Mouse (Mus musculus): ENCODE results near the gene Art4. TPM values are rescaled to one million over a fixed set of nuclear protein-coding genes. Genes with fewer than 3 reads are reported as not detected.

The Art4 gene
- polyA plus RNA-seq, 1 experiment = 0.11 TPM

DNA sequence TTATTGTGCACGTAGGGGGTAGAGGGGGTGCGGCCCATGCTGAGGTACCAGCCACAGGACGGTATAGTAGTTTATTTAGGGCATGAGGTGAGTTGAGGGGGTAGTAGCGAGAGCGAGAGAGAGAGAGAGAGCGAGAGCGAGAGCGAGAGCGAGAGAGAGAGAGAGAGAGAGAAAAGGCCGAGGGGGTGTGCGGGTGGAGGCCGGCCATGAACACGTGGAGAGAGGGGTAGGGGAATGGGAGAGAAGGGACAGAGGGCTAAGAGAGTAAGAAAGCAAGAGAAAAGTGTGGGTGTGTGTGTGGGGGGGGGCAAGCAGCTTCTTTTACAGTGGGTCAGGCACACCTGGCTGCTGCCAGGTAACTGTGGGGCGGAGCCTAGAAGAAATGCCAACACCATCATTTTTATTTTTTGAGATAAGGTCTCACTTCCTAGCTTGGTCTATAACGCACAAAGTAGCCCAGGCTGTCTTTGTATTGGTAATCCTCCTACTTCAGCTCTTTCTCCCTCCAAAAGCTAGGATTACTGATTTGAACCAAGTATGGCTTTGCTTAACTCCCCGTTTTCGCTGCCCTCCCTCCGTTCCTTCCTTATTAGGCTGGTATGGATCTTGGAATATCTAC is 50.0 kb downstream of the Art4 start:
- peaks cover 25% of the 10 kb centered on the region; the same call in 1 of the 2 replicates for H3K4me1 ChIP-seq (ENCODE audit: control insufficient read depth, insufficient read depth, insufficient read length, low read length)
- WGBS = 33% methylated on average over 18 of the region's 18 CpGs
- H3K4me3 ChIP-seq (ENCODE audit: low read depth, low read length) = peak overlapping the region; percentile 56
- H3K36me3 ChIP-seq (ENCODE audit: control insufficient read depth, insufficient read depth, low read length) = peaks cover 3% of the 10 kb centered on the region
- TF ChIP-seq POLR2A (IDR thresholded peaks at IDR 0.05; ENCODE audit: low read depth, low read length) = no peak
- no peak for TF ChIP-seq CTCF (IDR thresholded peaks at IDR 0.05; ENCODE audit: extremely low read depth, insufficient read length, insufficient replicate concordance, low read depth, low read length)
- H3K27ac ChIP-seq (ENCODE audit: insufficient read depth, low read depth, low read length) = peak overlapping the region; percentile 96
- H3K27me3 ChIP-seq (ENCODE audit: control insufficient read depth, insufficient read depth, low read length) = no peaks in the 10 kb centered on the region

DNA sequence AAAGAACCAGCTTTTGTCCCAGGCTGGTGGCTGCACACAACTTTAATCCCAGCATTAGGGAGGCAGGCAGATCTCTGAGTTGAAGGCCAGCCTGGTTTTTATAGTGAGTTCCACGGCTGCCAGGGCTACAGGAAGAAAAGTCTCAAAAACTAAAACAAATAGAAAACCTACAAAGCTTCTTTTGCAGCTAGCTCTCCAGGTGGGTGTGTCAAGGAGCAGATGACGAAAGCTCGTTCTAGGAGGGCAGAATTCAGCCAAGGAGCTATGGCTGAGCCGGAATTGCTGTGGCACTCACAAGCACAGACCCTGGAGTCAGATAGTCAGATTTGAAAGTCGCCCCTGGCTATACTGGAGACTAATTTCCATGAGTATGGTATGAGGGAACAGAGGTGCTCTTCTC is 50.7 kb downstream of the Art4 start:
- no peaks in the 10 kb centered on the region for H3K27me3 ChIP-seq (ENCODE audit: control insufficient read depth, insufficient read depth, low read length)
- H3K4me3 ChIP-seq (ENCODE audit: low read depth, low read length) = no peak overlapping the region
- peaks cover 3% of the 10 kb centered on the region for H3K36me3 ChIP-seq (ENCODE audit: control insufficient read depth, insufficient read depth, low read length)
- TF ChIP-seq POLR2A (IDR thresholded peaks at IDR 0.05; ENCODE audit: low read depth, low read length) (no peak), CTCF (IDR thresholded peaks at IDR 0.05; ENCODE audit: extremely low read depth, insufficient read length, insufficient replicate concordance, low read depth, low read length) (no peak)
- WGBS = 27% methylated on average over 5 of the region's 5 CpGs
- H3K4me1 ChIP-seq (ENCODE audit: control insufficient read depth, insufficient read depth, insufficient read length, low read length) = peaks cover 20% of the 10 kb centered on the region; the same call in 1 of the 2 replicates
- H3K27ac ChIP-seq (ENCODE audit: insufficient read depth, low read depth, low read length) = peak overlapping the region; percentile 96

DNA sequence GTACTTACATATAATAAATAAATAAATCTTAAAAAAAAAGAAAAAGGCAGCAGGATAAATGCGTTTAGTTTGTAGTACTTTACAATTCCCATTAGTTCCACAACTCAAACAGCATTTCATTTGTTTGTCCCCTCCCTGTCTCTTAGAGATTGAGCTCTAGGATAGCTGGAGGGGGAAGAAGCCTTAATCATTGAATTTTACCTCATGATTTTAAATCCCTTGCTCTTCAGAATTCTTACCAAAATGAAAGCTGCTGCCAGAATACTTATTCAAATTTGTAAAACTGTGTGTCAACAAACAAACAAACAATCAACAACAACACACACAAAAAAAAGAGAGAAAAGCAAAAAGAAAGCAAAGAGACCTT is 52.1 kb downstream of the Art4 start:
- TF ChIP-seq POLR2A (IDR thresholded peaks at IDR 0.05; ENCODE audit: low read depth, low read length) (no peak), CTCF (IDR thresholded peaks at IDR 0.05; ENCODE audit: extremely low read depth, insufficient read length, insufficient replicate concordance, low read depth, low read length) (no peak)
- Histone ChIP-seq H3K36me3 (ENCODE audit: control insufficient read depth, insufficient read depth, low read length) (peaks cover 2% of the 10 kb centered on the region), H3K4me3 (ENCODE audit: low read depth, low read length) (no peak overlapping the region)

DNA sequence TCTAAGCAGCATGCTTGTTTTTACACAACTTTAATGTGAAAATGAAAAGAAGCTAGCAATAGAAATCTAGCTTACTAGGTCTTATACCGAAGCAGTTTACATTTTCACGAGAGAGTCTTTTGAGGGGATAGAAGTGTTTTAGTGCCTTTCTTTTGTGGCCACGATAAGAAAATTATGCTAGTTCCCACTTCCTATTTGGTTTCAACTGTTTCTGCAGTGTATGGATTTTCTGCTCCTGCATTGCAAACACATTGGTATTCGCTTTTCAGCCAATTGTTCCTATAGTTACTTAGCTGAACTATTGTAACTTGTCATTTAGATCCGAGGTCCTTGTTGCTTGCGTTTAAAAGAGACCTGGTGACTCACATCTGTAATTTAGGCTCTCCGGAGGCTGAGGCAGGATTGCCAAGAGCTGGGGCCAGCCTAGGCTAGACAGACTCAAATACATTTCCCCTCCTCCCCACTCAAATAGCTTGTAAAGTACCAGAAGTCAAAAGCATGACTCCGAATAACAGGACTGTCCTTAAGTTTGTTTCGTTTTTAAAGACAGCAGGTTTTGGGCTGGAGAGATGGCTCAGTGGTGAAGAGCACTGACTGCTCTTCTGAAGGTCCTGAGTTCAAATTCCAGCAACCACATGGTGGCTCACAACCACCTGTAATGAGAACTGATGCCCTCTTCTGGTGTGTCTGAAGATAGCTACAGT is 52.7 kb downstream of the Art4 start:
- WGBS = 5% methylated on average over 9 of the region's 9 CpGs
- peaks cover 10% of the 10 kb centered on the region; the same call in 1 of the 2 replicates for H3K4me1 ChIP-seq (ENCODE audit: control insufficient read depth, insufficient read depth, insufficient read length, low read length)
- no peak overlapping the region; the same call in 1 of the 2 replicates for H3K4me3 ChIP-seq (ENCODE audit: low read depth, low read length)
- no peaks in the 10 kb centered on the region for H3K27me3 ChIP-seq (ENCODE audit: control insufficient read depth, insufficient read depth, low read length)
- H3K27ac ChIP-seq (ENCODE audit: insufficient read depth, low read depth, low read length) = peak overlapping the region; percentile 80
- H3K36me3 ChIP-seq (ENCODE audit: control insufficient read depth, insufficient read depth, low read length) = no peaks in the 10 kb centered on the region
- TF ChIP-seq CTCF (IDR thresholded peaks at IDR 0.05; ENCODE audit: extremely low read depth, insufficient read length, insufficient replicate concordance, low read depth, low read length) (no peak), POLR2A (IDR thresholded peaks at IDR 0.05; ENCODE audit: low read depth, low read length) (no peak)

More for the DNA sequence above, 52.1 kb downstream of the Art4 start:
- no peaks in the 10 kb centered on the region for H3K27me3 ChIP-seq (ENCODE audit: control insufficient read depth, insufficient read depth, low read length)
- peaks cover 15% of the 10 kb centered on the region; the same call in 1 of the 2 replicates for H3K4me1 ChIP-seq (ENCODE audit: control insufficient read depth, insufficient read depth, insufficient read length, low read length)
- no peak overlapping the region for H3K27ac ChIP-seq (ENCODE audit: insufficient read depth, low read depth, low read length)
- 28% methylated on average over 1 of the region's 1 CpGs for WGBS

DNA sequence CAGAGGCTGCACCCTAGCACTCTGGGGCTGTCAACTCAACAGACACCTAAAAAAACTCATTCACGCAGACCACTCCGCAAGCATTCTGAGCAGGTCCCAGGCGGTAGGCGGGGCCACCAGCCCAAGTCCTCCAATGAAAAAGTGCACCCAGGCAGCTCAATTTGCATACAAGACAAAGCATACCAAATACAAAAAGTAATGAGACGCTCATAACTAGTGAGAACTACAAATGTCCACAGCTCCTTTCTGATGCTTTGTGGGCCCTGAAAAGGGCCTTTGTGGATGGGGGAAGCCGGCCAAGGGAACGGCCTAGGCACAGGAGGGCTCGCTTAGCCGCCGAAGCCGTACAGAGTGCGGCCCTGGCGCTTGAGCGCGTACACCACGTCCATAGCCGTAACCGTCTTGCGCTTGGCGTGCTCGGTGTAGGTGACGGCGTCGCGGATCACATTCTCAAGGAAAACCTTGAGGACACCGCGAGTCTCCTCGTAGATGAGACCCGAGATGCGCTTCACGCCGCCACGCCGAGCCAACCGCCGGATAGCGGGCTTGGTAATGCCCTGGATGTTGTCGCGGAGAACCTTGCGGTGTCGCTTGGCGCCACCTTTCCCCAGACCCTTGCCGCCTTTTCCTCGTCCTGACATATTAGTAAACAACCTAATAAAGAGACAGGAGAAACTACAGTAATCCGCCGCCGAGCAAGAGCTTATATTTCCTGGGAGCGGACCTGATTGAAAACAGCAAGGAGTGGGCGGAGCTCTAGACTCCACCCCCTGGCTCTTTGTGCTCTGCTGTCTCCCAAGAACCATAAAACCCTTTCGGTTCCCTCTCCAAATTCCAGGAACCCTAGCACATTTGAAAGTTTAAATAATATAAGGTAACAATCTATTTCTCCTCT is 53.5 kb downstream of the Art4 start, which contains the start of gene Hist4h4:
TSS of gene Hist4h4 (minus strand) at position 677 of the 895 bp plus-strand sequence.
- Histone ChIP-seq H3K4me3 (ENCODE audit: low read depth, low read length) (peak within 1 kb of the TSS; percentile 67), H3K36me3 (ENCODE audit: control insufficient read depth, insufficient read depth, low read length) (no peaks in the 10 kb centered on the region), H3K27me3 (ENCODE audit: control insufficient read depth, insufficient read depth, low read length) (no peaks in the 10 kb centered on the region), H3K27ac (ENCODE audit: insufficient read depth, low read depth, low read length) (peak within 1 kb of the TSS; percentile 99), H3K4me1 (ENCODE audit: control insufficient read depth, insufficient read depth, insufficient read length, low read length) (peaks cover 6% of the 10 kb centered on the region; the same call in 1 of the 2 replicates)
- WGBS = under 1% methylated on average over 50 of the region's 50 CpGs
- TF ChIP-seq POLR2A (IDR thresholded peaks at IDR 0.05; ENCODE audit: low read depth, low read length) = peak; percentile 95
- TF ChIP-seq CTCF (IDR thresholded peaks at IDR 0.05; ENCODE audit: extremely low read depth, insufficient read length, insufficient replicate concordance, low read depth, low read length) = peak; percentile 6; the same call in 1 of the 2 replicates

DNA sequence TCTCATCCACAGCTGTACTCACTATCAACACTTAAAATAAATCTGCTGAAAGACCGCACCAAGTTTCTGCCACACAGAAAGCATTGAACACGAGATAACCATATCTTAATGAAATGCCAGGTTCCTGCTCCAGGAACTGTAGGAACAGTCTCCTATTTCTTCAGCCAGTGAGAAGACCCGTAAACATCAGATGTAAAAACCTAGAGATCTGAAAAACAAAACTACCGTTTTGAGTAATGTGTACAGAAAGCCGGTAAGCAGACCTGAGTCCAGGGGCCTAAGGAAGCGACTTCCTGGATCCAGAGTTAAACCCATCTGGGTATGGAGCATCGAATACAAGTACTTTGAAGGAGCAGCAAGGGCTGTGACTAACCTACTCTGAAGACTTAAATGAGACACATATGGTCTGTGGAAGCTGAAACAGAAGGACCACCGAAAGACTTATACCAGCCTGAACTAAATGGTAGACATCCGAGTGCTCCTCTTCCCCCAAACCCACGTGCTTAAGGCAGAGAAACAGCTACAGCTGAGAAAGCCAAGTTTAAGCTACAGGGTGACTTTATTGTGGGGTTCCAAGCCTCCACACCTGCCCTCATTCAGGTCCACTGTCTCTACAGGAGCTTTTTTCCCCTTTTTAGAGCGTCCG is 54.3 kb downstream of the Art4 start:
- H3K36me3 ChIP-seq (ENCODE audit: control insufficient read depth, insufficient read depth, low read length) = no peaks in the 10 kb centered on the region
- no peaks in the 10 kb centered on the region for H3K27me3 ChIP-seq (ENCODE audit: control insufficient read depth, insufficient read depth, low read length)
- TF ChIP-seq POLR2A (IDR thresholded peaks at IDR 0.05; ENCODE audit: low read depth, low read length) (no peak), CTCF (IDR thresholded peaks at IDR 0.05; ENCODE audit: extremely low read depth, insufficient read length, insufficient replicate concordance, low read depth, low read length) (no peak)
- WGBS = 4% methylated on average over 12 of the region's 12 CpGs
- peak overlapping the region; percentile 99 for H3K27ac ChIP-seq (ENCODE audit: insufficient read depth, low read depth, low read length)
- peaks cover 6% of the 10 kb centered on the region; the same call in 1 of the 2 replicates for H3K4me1 ChIP-seq (ENCODE audit: control insufficient read depth, insufficient read depth, insufficient read length, low read length)
- peak overlapping the region; percentile 67 for H3K4me3 ChIP-seq (ENCODE audit: low read depth, low read length)

Measured in small intestine, adult 2 months (tissue).